Mouse (Mus musculus): Measurements from ENCODE around the gene Ttc34.

The Ttc34 gene

GRCm38 (mm10) chr4:154897676-154898465 lies 60.6 kb downstream of the Ttc34 start:
- DNase-seq, result peak; percentile 57 to 62

GRCm38 (mm10) chr4:154898506-154899446 lies 61.5 kb downstream of the Ttc34 start, which contains the start of gene Fam213b:
Gene Fam213b (minus strand): TSS chr4:154899135.
- peak; percentile 86 to 92 for DNase-seq

DNA sequence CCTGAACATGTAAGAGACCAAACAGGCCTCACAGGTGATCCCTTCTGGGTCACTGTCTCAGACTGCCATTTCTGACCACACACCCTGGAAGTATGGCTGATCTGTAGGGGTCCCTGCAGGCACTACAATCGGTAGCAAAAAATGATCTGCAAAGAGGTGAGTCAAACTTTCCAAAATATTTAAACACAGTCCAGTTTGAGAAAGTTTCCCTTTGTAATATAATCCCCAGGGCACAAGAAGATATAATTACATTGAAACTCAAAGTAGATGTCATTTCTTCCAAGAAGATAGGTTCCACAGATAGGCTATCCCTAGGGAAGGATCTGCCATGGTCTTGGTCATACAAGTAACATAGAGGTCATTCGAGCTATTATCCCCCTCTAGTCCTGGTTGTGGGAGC lies 65.1 kb downstream of the Ttc34 start:
- DNase-seq, result no peak

DNA sequence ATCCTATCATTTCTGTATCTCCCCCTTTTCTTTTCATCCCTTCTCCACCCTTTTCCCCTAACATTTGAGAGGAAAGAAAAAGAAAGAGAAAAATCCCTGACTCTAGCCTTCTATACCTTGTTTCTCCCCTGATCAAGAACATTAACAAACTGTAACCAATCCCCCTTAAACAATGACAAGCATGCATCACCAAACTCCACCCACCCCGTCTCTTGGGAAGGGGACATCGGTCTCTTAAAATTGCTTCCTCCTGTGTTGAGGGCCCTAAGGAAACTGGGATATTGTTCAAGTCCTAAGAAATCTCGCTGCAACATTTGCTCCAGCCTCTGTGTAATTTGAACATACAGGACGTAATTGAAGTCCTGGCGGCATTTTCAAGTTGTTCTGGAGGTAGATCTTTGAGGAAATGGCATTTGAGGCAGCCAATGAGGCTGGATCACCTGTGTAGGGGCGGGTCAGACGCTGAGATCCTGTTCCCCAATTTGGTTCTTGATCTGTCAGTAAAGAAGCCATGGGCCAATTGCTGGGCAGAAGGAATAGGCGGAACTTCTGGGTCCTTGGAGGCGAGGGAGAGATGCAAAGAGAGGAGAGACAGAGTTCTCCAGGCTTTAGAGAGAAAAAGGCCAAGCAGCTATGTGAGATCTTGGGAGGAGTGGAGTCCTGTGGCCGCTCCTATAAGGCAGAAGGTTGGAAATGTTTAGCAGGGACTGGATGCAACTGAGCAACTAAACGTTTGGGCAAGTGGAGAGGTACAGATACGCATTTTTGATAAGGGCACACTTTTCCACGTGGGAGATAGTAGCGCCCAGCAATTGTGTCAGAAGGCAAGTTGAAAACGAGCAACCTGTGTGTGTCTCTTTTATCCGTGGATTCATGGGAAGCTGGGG lies 67.2 kb downstream of the Ttc34 start:
- DNase-seq, result peak; percentile 85 to 87

- DNase-seq, result peak; percentile 90 to 92
Observed at GRCm38 (mm10) chr4:154907833-154908232, 70.6 kb downstream of the Ttc34 start.

GRCm38 (mm10) chr4:154908490-154908889 lies 71.2 kb downstream of the Ttc34 start:
- no peak for DNase-seq

- DNase-seq, result no peak
Observed at GRCm38 (mm10) chr4:154910606-154911522, 73.6 kb downstream of the Ttc34 start.

GRCm38 (mm10) chr4:154911644-154912043 lies 74.4 kb downstream of the Ttc34 start:
- no peak for DNase-seq

DNA sequence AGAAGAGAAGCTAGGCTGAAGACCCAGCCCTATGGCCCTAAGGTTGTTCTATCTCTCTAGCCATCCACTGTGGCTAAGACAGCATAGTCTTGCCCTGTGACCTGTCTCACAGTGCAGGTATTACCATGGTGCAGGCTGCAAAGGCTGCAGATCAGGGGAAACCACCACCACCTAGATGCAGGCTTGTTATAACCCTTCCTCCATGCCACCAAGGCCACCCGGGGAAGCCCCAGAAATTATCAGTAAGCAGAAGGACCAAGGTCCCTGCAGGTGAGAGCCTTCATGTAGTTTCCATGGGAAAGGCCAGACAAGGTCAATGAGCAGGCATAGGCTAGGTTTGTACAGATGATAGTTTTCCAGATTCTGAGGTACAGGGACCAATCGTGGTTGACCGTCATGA lies 76.6 kb downstream of the Ttc34 start:
- DNase-seq, result no peak

- DNase-seq, result no peak
Observed at GRCm38 (mm10) chr4:154914252-154914651, 77.0 kb downstream of the Ttc34 start.

- no peak for DNase-seq
Observed at GRCm38 (mm10) chr4:154914707-154915106, 77.4 kb downstream of the Ttc34 start.

GRCm38 (mm10) chr4:154915286-154915685 lies 78.0 kb downstream of the Ttc34 start:
- no peak for DNase-seq

- DNase-seq, result no peak
Observed at GRCm38 (mm10) chr4:154916662-154917061, 79.4 kb downstream of the Ttc34 start.

All from cerebellum, postnatal 10 days (tissue).